Mouse (Mus musculus) CD4-positive, CD25-positive, alpha-beta regulatory T cell, adult 4 months (primary cell): ENCODE results near the gene Shb. TPM values are rescaled to one million over a fixed set of nuclear protein-coding genes. Genes with fewer than 3 reads are reported as not detected.

ENCODE experiments used
- ATAC-seq: one replicate; pipeline ENCODE4 v1.8.0; 2017
- polyA plus RNA-seq, 2 experiments: library from polyadenylated mRNA; unstranded; fragments of 100-300 nt; shearing (Covaris generic); gene quantifications; one replicate each; pipeline ENCODE4 v1.2.1; 2017

The Shb gene
- polyA plus RNA-seq, 2 experiments from 2014 or later, result 0.34 TPM; not detected in 1

- ATAC-seq, result no peak
These were observed 4.5 kb downstream of the Shb start for GRCm38 (mm10) chr4:45527562-45528354.

DNA sequence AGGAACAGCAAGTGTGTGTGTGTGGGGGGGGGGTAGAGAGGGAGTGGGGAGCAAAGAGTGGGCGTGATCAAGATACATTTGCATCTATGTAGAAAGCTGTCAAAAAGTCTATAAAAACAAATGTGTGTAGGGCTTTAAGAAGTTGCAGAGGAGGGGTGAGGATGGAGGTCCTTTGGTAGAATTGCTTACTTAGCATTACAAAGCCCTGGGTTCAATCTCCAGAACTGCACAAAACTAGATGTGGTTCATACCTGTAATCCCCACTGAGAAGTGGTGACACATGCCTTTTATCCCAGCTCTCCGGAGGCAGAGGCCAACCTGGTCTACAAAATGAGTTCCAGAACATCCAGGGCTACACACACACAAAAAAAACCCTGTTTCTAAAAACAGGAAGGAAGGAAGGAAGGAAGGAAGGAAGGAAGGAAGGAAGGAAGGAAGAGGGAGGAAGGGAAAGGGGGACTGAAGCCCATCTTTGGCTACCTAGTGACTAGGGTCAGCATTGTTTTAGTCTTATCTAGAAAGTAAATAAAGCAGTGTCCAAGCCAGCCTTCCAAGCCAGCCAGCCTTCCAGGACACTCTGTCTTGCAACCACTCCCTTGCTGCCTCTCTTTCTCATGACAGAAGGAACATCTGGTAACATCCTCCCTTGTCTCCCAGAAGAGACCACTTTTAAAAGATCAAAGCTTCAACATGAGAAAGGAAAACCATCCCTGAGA lies 5.3 kb downstream of the Shb start:
- no peak for ATAC-seq

GRCm38 (mm10) chr4:45526175-45526574 lies 6.1 kb downstream of the Shb start:
- no peak for ATAC-seq

DNA sequence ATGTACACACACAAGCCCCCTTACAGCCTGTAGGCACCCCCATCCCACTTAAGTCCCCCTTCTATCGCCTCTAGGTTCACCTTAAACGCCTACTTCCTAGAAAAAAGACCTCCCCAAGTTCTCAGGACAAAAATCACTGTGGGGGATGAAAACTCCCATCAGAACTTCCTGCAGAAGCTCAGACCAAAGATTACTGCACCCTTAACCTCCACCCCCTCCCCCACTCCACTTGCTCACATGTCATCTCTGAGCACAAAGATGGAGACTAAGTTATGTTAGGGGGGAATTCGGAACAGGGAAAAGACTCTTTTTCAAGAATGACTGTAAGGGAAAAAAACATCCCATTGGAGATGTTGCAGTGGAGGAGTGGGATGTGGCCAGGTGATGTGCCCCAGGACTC lies 6.7 kb downstream of the Shb start:
- ATAC-seq, result no peak

DNA sequence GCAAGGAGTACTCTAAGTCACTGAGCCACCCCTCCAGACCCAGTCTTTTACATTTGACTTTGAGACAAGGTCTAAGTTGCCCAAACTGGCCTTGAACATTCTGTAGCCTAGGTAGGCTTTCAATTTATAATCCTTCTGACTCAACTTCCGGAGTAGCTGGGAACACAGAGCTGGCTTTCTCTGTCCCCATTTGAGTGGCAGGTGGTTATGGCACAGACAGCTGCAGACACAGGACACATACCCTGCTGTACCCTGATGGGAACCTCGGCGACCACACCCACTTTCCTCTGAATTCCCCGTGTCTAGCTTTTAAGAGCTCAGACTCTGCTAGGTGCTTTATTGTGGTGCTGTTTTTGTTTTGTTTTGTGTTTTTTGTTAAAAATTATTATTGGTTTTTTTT lies 7.7 kb downstream of the Shb start:
- ATAC-seq, result no peak

GRCm38 (mm10) chr4:45523360-45523759 lies 8.9 kb downstream of the Shb start:
- no peak for ATAC-seq

- no peak for ATAC-seq
These were observed 9.3 kb downstream of the Shb start for GRCm38 (mm10) chr4:45522956-45523355.

DNA sequence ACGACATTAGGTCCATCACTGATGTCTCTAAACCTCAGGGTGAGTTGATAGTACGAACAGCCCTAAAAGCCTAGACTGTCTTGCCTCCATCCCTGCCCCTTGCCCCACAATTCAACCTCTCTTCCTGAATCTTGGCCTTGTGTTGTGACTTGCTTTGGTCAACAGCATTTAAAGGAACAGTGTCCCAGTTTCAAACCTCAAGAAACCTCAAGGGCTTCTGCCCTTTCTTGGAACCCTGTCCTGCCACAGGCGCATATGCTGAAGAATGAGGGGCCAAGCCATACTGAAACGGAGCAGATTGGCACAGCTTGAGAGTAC lies 9.7 kb downstream of the Shb start:
- ATAC-seq, result no peak

- ATAC-seq, result no peak
These were observed 10.3 kb downstream of the Shb start for GRCm38 (mm10) chr4:45521705-45522582.

- ATAC-seq, result no peak
These were observed 11.9 kb downstream of the Shb start for GRCm38 (mm10) chr4:45520375-45520774.

GRCm38 (mm10) chr4:45517399-45517798 lies 14.9 kb downstream of the Shb start:
- no peak for ATAC-seq

GRCm38 (mm10) chr4:45515894-45516293 lies 16.4 kb downstream of the Shb start:
- ATAC-seq, result no peak

DNA sequence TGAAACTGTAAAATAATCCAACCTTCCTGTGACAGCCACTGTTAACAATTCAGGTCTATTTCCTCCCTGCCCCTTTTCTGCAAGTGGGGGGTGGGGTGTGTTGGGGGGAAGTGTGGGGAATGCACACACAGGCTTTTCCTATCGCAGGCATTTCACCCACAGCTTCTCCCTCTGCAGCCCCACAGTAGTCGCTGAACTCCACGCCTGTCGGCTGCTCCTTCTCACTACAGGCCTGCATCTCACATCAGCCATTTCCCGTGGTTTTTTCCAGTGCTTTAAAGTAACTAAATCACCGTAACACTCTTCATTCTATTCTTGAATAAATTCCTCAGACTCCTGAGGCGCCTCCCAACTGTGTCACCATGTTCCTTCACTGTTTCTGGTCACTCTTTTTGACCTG lies 17.9 kb downstream of the Shb start:
- no peak for ATAC-seq

- ATAC-seq, result peak; percentile 89
These were observed 18.4 kb downstream of the Shb start for GRCm38 (mm10) chr4:45513791-45514293.

GRCm38 (mm10) chr4:45513340-45513739 lies 18.9 kb downstream of the Shb start:
- ATAC-seq, result peak; percentile 44

DNA sequence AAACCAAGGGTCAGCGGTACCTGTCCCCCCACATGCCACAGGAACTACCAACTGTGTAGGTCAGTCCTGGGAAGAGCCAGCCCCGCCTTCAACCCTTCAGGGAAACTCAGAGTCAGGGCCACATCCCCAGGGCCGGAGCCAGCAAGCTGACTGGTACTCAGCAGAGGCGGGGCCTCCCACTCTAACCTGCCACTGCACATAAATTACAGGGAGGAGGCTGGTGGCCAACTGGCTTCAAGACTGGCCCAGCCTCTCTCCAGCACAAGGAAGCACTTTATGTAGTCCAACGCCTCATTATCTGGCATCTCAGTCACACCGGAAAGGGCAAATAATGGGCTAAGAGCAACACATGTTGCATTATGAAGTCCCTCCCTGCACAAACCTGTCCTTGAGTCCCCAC lies 22.1 kb downstream of the Shb start:
- no peak for ATAC-seq

DNA sequence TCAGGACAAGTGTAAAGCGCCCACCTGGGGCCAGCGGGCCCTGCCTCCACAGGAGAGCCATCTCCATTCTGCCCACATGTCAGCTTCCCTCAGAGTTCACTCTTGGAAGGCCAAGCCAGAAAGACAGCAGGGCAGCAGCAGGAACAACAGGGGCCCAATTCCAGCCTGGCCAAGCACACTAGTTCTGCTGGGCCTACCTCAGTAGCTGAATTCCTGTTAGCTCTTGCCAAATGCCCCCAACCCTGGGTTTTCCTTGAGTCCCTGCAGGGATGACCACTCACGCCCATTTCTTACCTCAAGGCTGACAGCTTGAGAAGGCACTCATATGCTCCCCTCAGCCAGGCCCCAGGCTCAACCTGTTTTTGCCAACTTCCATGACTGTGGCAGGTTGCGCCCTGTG lies 22.9 kb downstream of the Shb start:
- ATAC-seq, result no peak

GRCm38 (mm10) chr4:45508469-45508868 lies 23.8 kb downstream of the Shb start:
- no peak for ATAC-seq

DNA sequence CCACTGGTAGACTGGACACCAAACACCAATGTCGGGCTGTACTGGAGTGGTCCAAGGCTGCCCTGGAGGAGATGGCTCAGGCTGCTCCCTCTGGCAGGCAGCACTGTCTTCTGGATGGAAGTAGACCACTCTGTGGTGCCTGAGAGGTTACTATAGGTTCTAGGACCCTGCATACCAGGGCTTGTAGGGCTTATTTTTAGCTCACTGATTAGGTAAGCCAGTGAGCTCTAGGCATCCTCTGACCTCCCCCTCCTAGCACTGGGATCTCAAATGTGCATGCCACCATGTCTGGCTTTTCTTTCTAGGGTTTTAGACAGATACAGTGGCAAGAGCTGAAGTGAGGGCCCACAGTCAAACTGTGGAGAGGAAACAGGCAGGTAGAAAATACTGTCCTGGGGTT lies 24.8 kb downstream of the Shb start:
- no peak for ATAC-seq

GRCm38 (mm10) chr4:45507039-45507438 lies 25.2 kb downstream of the Shb start:
- ATAC-seq, result no peak

DNA sequence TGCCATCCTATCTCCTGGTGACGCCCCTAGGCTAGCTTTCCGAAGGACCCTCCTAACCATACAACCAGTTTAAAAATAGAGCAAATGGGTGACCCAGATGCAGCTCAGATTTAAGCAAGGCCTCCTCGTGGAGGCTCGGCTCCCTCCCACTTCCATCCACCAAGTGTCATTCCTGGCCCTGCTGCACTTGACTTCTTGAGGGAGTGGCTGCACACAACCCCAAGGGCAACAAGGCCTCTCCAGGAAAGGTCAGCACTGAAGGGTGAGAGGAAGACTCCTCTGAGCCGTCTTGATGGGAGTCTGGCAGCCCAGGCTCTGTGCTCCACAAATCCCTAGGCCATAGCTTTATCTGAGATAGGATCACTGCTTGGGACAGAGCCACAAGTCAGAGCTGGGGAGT lies 25.7 kb downstream of the Shb start:
- ATAC-seq, result no peak

DNA sequence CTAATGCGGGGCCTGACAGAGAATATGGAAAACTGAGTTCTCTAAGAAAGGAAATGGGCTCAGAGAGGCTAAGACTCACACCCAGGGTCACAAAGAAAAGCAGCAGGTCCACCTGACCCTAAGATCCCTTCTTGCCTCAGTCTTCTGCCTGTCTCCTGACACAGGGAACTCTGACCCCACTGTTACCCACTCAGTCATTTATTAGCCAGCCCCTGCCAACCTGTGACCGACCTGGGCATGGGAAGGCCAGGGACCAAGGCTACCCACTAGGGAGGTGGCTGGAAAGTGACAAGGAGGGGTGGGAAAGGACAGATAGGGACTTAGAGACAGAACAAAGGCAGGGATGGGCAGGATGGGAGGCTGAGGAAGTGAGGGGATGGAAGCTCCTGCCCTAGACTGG lies 26.6 kb downstream of the Shb start:
- ATAC-seq, result no peak

- no peak for ATAC-seq
These were observed 27.1 kb downstream of the Shb start for GRCm38 (mm10) chr4:45505191-45505590.
